Mouse (Mus musculus) lung, adult 2 months (tissue): ENCODE data around the gene Dab1.

Experiments used
- CTCF ChIP-seq: fragments of 200-500 bp; IDR thresholded peaks from 2 replicates; pipeline ENCODE4 v1.5.1; 2011; ENCODE audit warnings: mild to moderate bottlenecking, low read length, control low read depth; ENCODE audit not compliant: insufficient read depth
- POLR2A ChIP-seq: fragments of 200-500 bp; IDR thresholded peaks from 2 replicates; pipeline ENCODE4 v1.6.1; 2011; ENCODE audit warnings: low read depth, mild to moderate bottlenecking, control low read depth, low read length, borderline replicate concordance; ENCODE audit errors: extremely low read depth

GRCm38 (mm10) chr4:104637016-104637415 is 1017.9 kb downstream of the Dab1 start:
- TF ChIP-seq POLR2A: no peak
- TF ChIP-seq CTCF: no peak
